Mouse (Mus musculus): ENCODE measurements around the gene Lzic.

DNA sequence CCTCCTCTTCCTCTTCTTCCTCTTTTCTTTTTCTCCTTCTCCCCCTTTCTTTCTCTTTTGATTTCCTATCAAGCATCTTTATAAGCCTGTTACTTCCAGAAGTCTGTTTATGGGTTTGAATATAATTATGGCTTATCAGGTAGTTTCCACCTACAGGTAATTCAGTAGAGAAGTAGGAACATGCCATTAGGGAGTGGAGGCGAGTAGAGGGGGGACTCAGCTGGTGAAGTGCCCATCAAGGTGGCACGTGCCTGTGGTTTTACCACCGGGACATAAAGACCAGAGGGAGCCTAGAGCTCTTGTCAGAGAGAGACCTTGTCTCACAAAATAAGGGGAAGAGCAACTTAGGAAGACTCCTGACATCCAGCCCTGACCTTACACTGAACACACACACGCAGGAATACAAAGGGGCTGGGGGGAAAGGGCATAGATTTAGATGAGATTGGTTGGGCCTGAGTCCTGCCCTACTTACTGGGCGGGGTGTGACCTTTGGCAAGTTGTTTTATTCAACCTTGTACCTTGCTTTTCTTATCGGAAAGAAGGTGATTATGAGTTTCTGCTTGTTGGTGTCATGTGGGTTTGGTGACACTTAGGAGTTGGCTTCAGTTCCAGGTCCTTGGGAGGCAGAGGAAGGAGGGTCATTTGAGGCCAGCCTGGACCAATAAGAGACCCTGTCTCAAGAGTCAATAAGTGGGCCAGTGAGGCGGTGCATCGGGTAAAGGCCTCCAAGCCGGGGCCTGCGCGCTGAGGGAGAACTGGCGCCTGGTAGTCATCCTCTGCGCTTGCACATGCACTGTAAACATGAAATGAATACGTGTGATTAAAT lies 4.6 kb downstream of the Lzic start:
- TF ChIP-seq GATA1 (IDR thresholded peaks at IDR 0.05; ENCODE audit: borderline replicate concordance, low read length) (no peak), FLI1 (IDR thresholded peaks at IDR 0.05; ENCODE audit: low read length) (no peak)

Data from megakaryocyte, embryonic 14.5 days (primary cell).